Mouse (Mus musculus) T-helper 1 cell (primary cell): ENCODE results near the gene Nxn.
"Not testable (repeated sequence)": the region's sequence is repeated elsewhere in the genome, so short reads cannot be mapped to it uniquely, and the experiment has no call there.

ENCODE experiments used
- in situ Hi-C: fragments of 300-600 bp; cut with MboI, MseI; formaldehyde crosslinking; loops from one replicate; pipeline ENCODE4 v1.15.1; 2025; ENCODE audit warnings: high pct_unique_total_duplicates

Gene Nxn

GRCm38 (mm10) chr11:76215011-76215410 is 183.9 kb downstream of the Nxn start:
- in situ Hi-C loops, result no loop called here

- in situ Hi-C loops, result no loop called here
Measured at GRCm38 (mm10) chr11:76213841-76214240, 185.1 kb downstream of the Nxn start.

GRCm38 (mm10) chr11:76211595-76211994 is 187.3 kb downstream of the Nxn start:
- in situ Hi-C loops, result not testable (repeated sequence)

- in situ Hi-C loops, result no loop called here
Measured at GRCm38 (mm10) chr11:76210228-76210985, 188.5 kb downstream of the Nxn start.
